In genomic region chr15:98582410-98582809, GRCm38 (mm10) we compare ENCODE assay signal across 16 mouse cellular contexts. TPM values are rescaled to one million over a fixed set of nuclear protein-coding genes. Genes with fewer than 3 reads are reported as not detected.
DNase-seq lines count a peak whose midpoint lies in the region; ATAC-seq and TF ChIP-seq lines count a peak whose summit lies in the region.
"Had no signal": no experiment of that assay in that cellular context is flagged by ENCODE, and none has a peak within 500 bp of the region (broad histone marks: within the 10 kb centered on the region; RNA-seq: fewer than 3 reads in every experiment).

No protein-coding gene starts in this region.

- H3K9ac ChIP-seq in kidney, embryonic 15.5 days = no peak overlapping the region
- H3K9ac ChIP-seq in forebrain, embryonic 15.5 days (replicated peaks) = no peak overlapping the region
- H3K9ac ChIP-seq in hindbrain, embryonic 16.5 days (ENCODE audit: low read depth, low read length) = no peak overlapping the region
- H3K9ac ChIP-seq: liver, embryonic 14.5 days; midbrain, embryonic 13.5 days had no signal

- H3K36me3 ChIP-seq in kidney, embryonic 15.5 days = no peaks in the 10 kb centered on the region
- no peaks in the 10 kb centered on the region for H3K36me3 ChIP-seq in forebrain, embryonic 15.5 days
- no peaks in the 10 kb centered on the region for H3K36me3 ChIP-seq in hindbrain, embryonic 16.5 days (ENCODE audit: control insufficient read depth, insufficient read depth, low read length)
- H3K36me3 ChIP-seq: embryonic facial prominence, embryonic 13.5 days; midbrain, embryonic 13.5 days had no signal

- no peaks in the 10 kb centered on the region for H3K9me3 ChIP-seq in kidney, embryonic 15.5 days (replicated peaks)
- H3K9me3 ChIP-seq in forebrain, embryonic 15.5 days = no peaks in the 10 kb centered on the region
- no peaks in the 10 kb centered on the region for H3K9me3 ChIP-seq in hindbrain, embryonic 16.5 days (ENCODE audit: control insufficient read depth, low read length)
- H3K9me3 ChIP-seq: embryonic facial prominence, embryonic 13.5 days; midbrain, embryonic 13.5 days had no signal

- H3K27ac ChIP-seq in kidney, embryonic 15.5 days = no peak overlapping the region
- H3K27ac ChIP-seq in forebrain, embryonic 15.5 days (replicated peaks) = peak overlapping the region; percentile 57
- no peak overlapping the region for H3K27ac ChIP-seq in layer of hippocampus, adult 2 months
- no peak overlapping the region for H3K27ac ChIP-seq in hindbrain, embryonic 16.5 days (ENCODE audit: low read depth, low read length)
- H3K27ac ChIP-seq: embryonic facial prominence, embryonic 13.5 days; liver, embryonic 14.5 days; midbrain, embryonic 13.5 days had no signal

- no peak overlapping the region for H3K4me3 ChIP-seq in kidney, embryonic 15.5 days (replicated peaks)
- H3K4me3 ChIP-seq in forebrain, embryonic 15.5 days = no peak overlapping the region
- no peak overlapping the region for H3K4me3 ChIP-seq in layer of hippocampus, adult 2 months
- no peak overlapping the region for H3K4me3 ChIP-seq in hindbrain, embryonic 16.5 days (ENCODE audit: low read length)
- H3K4me3 ChIP-seq: embryonic facial prominence, embryonic 13.5 days; midbrain, embryonic 13.5 days had no signal

- ATAC-seq in kidney, embryonic 15.5 days (replicated peaks; ENCODE audit: low FRiP score) = no peak
- no peak for ATAC-seq in forebrain, embryonic 15.5 days (replicated peaks)
- no peak for ATAC-seq in hindbrain, embryonic 16.5 days
- ATAC-seq: intestine, embryonic 16.5 days; midbrain, embryonic 13.5 days had no signal

- WGBS in kidney, embryonic 15.5 days = 70% methylated on average over 8 of the region's 8 CpGs
- WGBS in forebrain, embryonic 15.5 days = 69% methylated on average over 8 of the region's 8 CpGs
- WGBS in hindbrain, embryonic 16.5 days = 73% methylated on average over 8 of the region's 8 CpGs

- peak; percentile 61 for DNase-seq in kidney, adult 11 months
- peak; percentile 66 for DNase-seq in brain, adult 2 months (ENCODE audit: low read depth, low spot score)
- peak; percentile 31 to 39 for DNase-seq in layer of hippocampus, adult 2 months (ENCODE audit: low spot score in 2 of 2)
- DNase-seq in spleen, postnatal 14 days (ENCODE audit: low spot score in 2 of 2) = no peak
- DNase-seq in cerebellum, adult 11-12 months = no peak
- DNase-seq: cerebellum, adult 9-10 months; heart, adult 18-20 months; lung, postnatal 4 days had no signal

- H3K27me3 ChIP-seq in kidney, embryonic 15.5 days = no peaks in the 10 kb centered on the region
- H3K27me3 ChIP-seq in forebrain, embryonic 15.5 days = no peaks in the 10 kb centered on the region
- H3K27me3 ChIP-seq in hindbrain, embryonic 16.5 days (replicated peaks; ENCODE audit: control insufficient read depth, insufficient read depth, low read length) = no peaks in the 10 kb centered on the region
- H3K27me3 ChIP-seq: embryonic facial prominence, embryonic 13.5 days; midbrain, embryonic 13.5 days had no signal

- TF ChIP-seq CTCF in layer of hippocampus, adult 2 months (conservative IDR thresholded peaks at IDR 0.05) = no peak

- H3K4me2 ChIP-seq in kidney, embryonic 15.5 days = no peak overlapping the region
- H3K4me2 ChIP-seq in forebrain, embryonic 15.5 days (replicated peaks) = no peak overlapping the region
- H3K4me2 ChIP-seq in hindbrain, embryonic 16.5 days (ENCODE audit: low read length) = no peak overlapping the region
- H3K4me2 ChIP-seq: embryonic facial prominence, embryonic 13.5 days; midbrain, embryonic 13.5 days had no signal

- peaks cover 10% of the 10 kb centered on the region for H3K4me1 ChIP-seq in kidney, embryonic 15.5 days
- H3K4me1 ChIP-seq in forebrain, embryonic 15.5 days = 0 out of 2 replicates have a peak, but pooled peaks cover 15% of the 10 kb centered on the region
- no peaks in the 10 kb centered on the region for H3K4me1 ChIP-seq in hindbrain, embryonic 16.5 days (ENCODE audit: control insufficient read depth, insufficient read depth, low read depth, low read length)
- H3K4me1 ChIP-seq: embryonic facial prominence, embryonic 13.5 days; midbrain, embryonic 13.5 days had no signal

RNA-seq across cellular contexts. Expression of gene 4930415O20Rik, which starts 11.6 kb away (rescaled TPM):
- polyA plus RNA-seq in kidney, embryonic 15.5 days (2015; fragmentation: Nextera tagmentation; extraction: Ambion mirVana) = 0.76 TPM in 1 of 2 replicates, not detected in the other
- 0.56 TPM in 1 of 2 replicates, not detected in the other for polyA plus RNA-seq in forebrain, embryonic 15.5 days (2015; fragmentation: Nextera tagmentation; extraction: Ambion mirVana)
- total RNA-seq in layer of hippocampus, adult 2 months (2021) = not detected
- 0.30 and 0.31 TPM in 2 replicates for polyA plus RNA-seq in hindbrain, embryonic 16.5 days (2015; fragmentation: Nextera tagmentation; extraction: Ambion mirVana)
- polyA plus RNA-seq: embryonic facial prominence, embryonic 13.5 days; liver, embryonic 14.5 days; midbrain, embryonic 13.5 days; spleen, adult 2 months had no signal

RNA-seq across cellular contexts. Expression of gene Ccnt1, which starts 11.7 kb away (rescaled TPM):
- polyA plus RNA-seq in kidney, embryonic 15.5 days (2015; fragmentation: Nextera tagmentation; extraction: Ambion mirVana) = 61.0 and 66.4 TPM in 2 replicates
- 66.5 and 72.0 TPM in 2 replicates for polyA plus RNA-seq in forebrain, embryonic 15.5 days (2015; fragmentation: Nextera tagmentation; extraction: Ambion mirVana)
- total RNA-seq in layer of hippocampus, adult 2 months (2021) = 10 to 100 TPM; 43.8 to 48.3 TPM
- polyA plus RNA-seq in hindbrain, embryonic 16.5 days (2015; fragmentation: Nextera tagmentation; extraction: Ambion mirVana) = 58.9 and 69.4 TPM in 2 replicates

RNA-seq across cellular contexts. Expression of gene Adcy6, which starts 27.5 kb away (rescaled TPM):
- 23.6 and 25.4 TPM in 2 replicates for polyA plus RNA-seq in kidney, embryonic 15.5 days (2015; fragmentation: Nextera tagmentation; extraction: Ambion mirVana)
- 12.5 and 13.8 TPM in 2 replicates for polyA plus RNA-seq in forebrain, embryonic 15.5 days (2015; fragmentation: Nextera tagmentation; extraction: Ambion mirVana)
- 10 to 100 TPM; 49.6 to 52.4 TPM for total RNA-seq in layer of hippocampus, adult 2 months (2021)
- 9.1 and 10.1 TPM in 2 replicates for polyA plus RNA-seq in hindbrain, embryonic 16.5 days (2015; fragmentation: Nextera tagmentation; extraction: Ambion mirVana)

RNA-seq across cellular contexts. Expression of gene Cacnb3, which starts 48.2 kb away (rescaled TPM):
- 29.8 and 36.6 TPM in 2 replicates for polyA plus RNA-seq in kidney, embryonic 15.5 days (2015; fragmentation: Nextera tagmentation; extraction: Ambion mirVana)
- 134 and 138 TPM in 2 replicates for polyA plus RNA-seq in forebrain, embryonic 15.5 days (2015; fragmentation: Nextera tagmentation; extraction: Ambion mirVana)
- 100 to 1,000 TPM; 207 to 212 TPM for total RNA-seq in layer of hippocampus, adult 2 months (2021)
- polyA plus RNA-seq in hindbrain, embryonic 16.5 days (2015; fragmentation: Nextera tagmentation; extraction: Ambion mirVana) = 129 and 141 TPM in 2 replicates

RNA-seq across cellular contexts. Expression of gene Kansl2, which starts 48.3 kb away (rescaled TPM):
- 115 and 121 TPM in 2 replicates for polyA plus RNA-seq in kidney, embryonic 15.5 days (2015; fragmentation: Nextera tagmentation; extraction: Ambion mirVana)
- 140 and 152 TPM in 2 replicates for polyA plus RNA-seq in forebrain, embryonic 15.5 days (2015; fragmentation: Nextera tagmentation; extraction: Ambion mirVana)
- 10 to 100 TPM; 62.2 to 62.5 TPM for total RNA-seq in layer of hippocampus, adult 2 months (2021)
- polyA plus RNA-seq in hindbrain, embryonic 16.5 days (2015; fragmentation: Nextera tagmentation; extraction: Ambion mirVana) = 90.4 and 102 TPM in 2 replicates

Comparison
In these comparisons a context has a peak if more than half of its experiments do, and no peak if none do; other contexts are left out.
1. DNase-seq: peak in kidney, adult 11 months (single experiment), brain, adult 2 months (single experiment) and layer of hippocampus, adult 2 months (2 of 2); none in spleen, postnatal 14 days (0 of 2) and cerebellum, adult 11-12 months (single experiment).